Mouse (Mus musculus): ENCODE data around the gene Cep19.

GRCm38 (mm10) chr16:32078408-32078990, 21.1 kb upstream of the Cep19 start:
- TF ChIP-seq POLR2A (IDR thresholded peaks at IDR 0.05; ENCODE audit: insufficient read depth, low read length) (no peak), CTCF (IDR thresholded peaks at IDR 0.05; ENCODE audit: low read depth, low read length) (no peak)
